Mouse (Mus musculus): ENCODE measurements around the gene Ndufs7. TPM values are rescaled to one million over a fixed set of nuclear protein-coding genes. Genes with fewer than 3 reads are reported as not detected.
A peak's percentile ranks its signal among the peaks of the same experiment; 100 is the strongest.

Ndufs7 gene
- polyA plus RNA-seq, 1 experiment from 2014 or later = 314 TPM

GRCm38 (mm10) chr10:80273847-80274246 is 24.9 kb downstream of the Ndufs7 start:
- H3K27me3 ChIP-seq (ENCODE audit: low read depth, poor library complexity, severe bottlenecking) = no peaks in the 10 kb centered on the region
- peaks cover 91% of the 10 kb centered on the region for H3K36me3 ChIP-seq
- WGBS = 92% methylated on average over 3 of the region's 3 CpGs
- no peaks in the 10 kb centered on the region for H3K9me3 ChIP-seq (replicated peaks)
- no peak for DNase-seq (ENCODE audit: low spot score)
- H3K27ac ChIP-seq (replicated peaks) = no peak overlapping the region
- no peak overlapping the region for H3K4me3 ChIP-seq
- peaks cover 28% of the 10 kb centered on the region for H3K4me1 ChIP-seq

GRCm38 (mm10) chr10:80276238-80276637 is 27.3 kb downstream of the Ndufs7 start:
- no peak overlapping the region for H3K4me3 ChIP-seq
- no peak overlapping the region for H3K27ac ChIP-seq (replicated peaks)
- H3K9me3 ChIP-seq (replicated peaks) = no peaks in the 10 kb centered on the region
- no peak for DNase-seq (ENCODE audit: low spot score)
- peaks cover 94% of the 10 kb centered on the region for H3K36me3 ChIP-seq
- peaks cover 14% of the 10 kb centered on the region for H3K4me1 ChIP-seq
- no peaks in the 10 kb centered on the region for H3K27me3 ChIP-seq (ENCODE audit: low read depth, poor library complexity, severe bottlenecking)
- WGBS = 87% methylated on average over 5 of the region's 5 CpGs

- H3K9me3 ChIP-seq (replicated peaks) = no peaks in the 10 kb centered on the region
- peaks cover 8% of the 10 kb centered on the region for H3K4me1 ChIP-seq
- H3K4me3 ChIP-seq = no peak overlapping the region
- no peaks in the 10 kb centered on the region for H3K27me3 ChIP-seq (ENCODE audit: low read depth, poor library complexity, severe bottlenecking)
- DNase-seq (ENCODE audit: low spot score) = no peak
- peaks cover 100% of the 10 kb centered on the region for H3K36me3 ChIP-seq
- no peak overlapping the region for H3K27ac ChIP-seq (replicated peaks)
- 91% methylated on average over 9 of the region's 9 CpGs for WGBS
Measured at GRCm38 (mm10) chr10:80278390-80278789, 29.5 kb downstream of the Ndufs7 start.

GRCm38 (mm10) chr10:80279273-80279672 is 30.4 kb downstream of the Ndufs7 start:
- Histone ChIP-seq H3K4me1 (peaks cover 4% of the 10 kb centered on the region), H3K36me3 (peaks cover 100% of the 10 kb centered on the region), H3K27ac (replicated peaks) (no peak overlapping the region), H3K9me3 (replicated peaks) (no peaks in the 10 kb centered on the region), H3K27me3 (ENCODE audit: low read depth, poor library complexity, severe bottlenecking) (no peaks in the 10 kb centered on the region), H3K4me3 (no peak overlapping the region)
- DNase-seq (ENCODE audit: low spot score) = no peak
- 96% methylated on average over 12 of the region's 12 CpGs for WGBS

- Histone ChIP-seq H3K27me3 (ENCODE audit: low read depth, poor library complexity, severe bottlenecking) (no peaks in the 10 kb centered on the region), H3K9me3 (replicated peaks) (no peaks in the 10 kb centered on the region), H3K36me3 (peaks cover 100% of the 10 kb centered on the region), H3K27ac (replicated peaks) (no peak overlapping the region), H3K4me3 (no peak overlapping the region), H3K4me1 (peaks cover 4% of the 10 kb centered on the region)
- WGBS = 91% methylated on average over 7 of the region's 7 CpGs
- DNase-seq (ENCODE audit: low spot score) = no peak
Measured at GRCm38 (mm10) chr10:80281304-80281703, 32.4 kb downstream of the Ndufs7 start.

- DNase-seq (ENCODE audit: low spot score) = no peak
- Histone ChIP-seq H3K4me1 (peaks cover 4% of the 10 kb centered on the region), H3K36me3 (peaks cover 100% of the 10 kb centered on the region), H3K27ac (replicated peaks) (no peak overlapping the region), H3K27me3 (ENCODE audit: low read depth, poor library complexity, severe bottlenecking) (no peaks in the 10 kb centered on the region), H3K9me3 (replicated peaks) (no peaks in the 10 kb centered on the region), H3K4me3 (no peak overlapping the region)
- 85% methylated on average over 8 of the region's 8 CpGs for WGBS
Measured at GRCm38 (mm10) chr10:80281921-80282371, 33.0 kb downstream of the Ndufs7 start.

- no peak for DNase-seq (ENCODE audit: low spot score)
- Histone ChIP-seq H3K9me3 (replicated peaks) (no peaks in the 10 kb centered on the region), H3K4me1 (peaks cover 10% of the 10 kb centered on the region), H3K27ac (replicated peaks) (no peak overlapping the region), H3K36me3 (peaks cover 100% of the 10 kb centered on the region), H3K4me3 (no peak overlapping the region), H3K27me3 (ENCODE audit: low read depth, poor library complexity, severe bottlenecking) (no peaks in the 10 kb centered on the region)
- WGBS = 90% methylated on average over 20 of the region's 20 CpGs
Measured at GRCm38 (mm10) chr10:80282481-80283441, 33.8 kb downstream of the Ndufs7 start.

- WGBS = 83% methylated on average over 15 of the region's 15 CpGs
- H3K4me1 ChIP-seq = peaks cover 10% of the 10 kb centered on the region
- no peak overlapping the region for H3K4me3 ChIP-seq
- no peaks in the 10 kb centered on the region for H3K27me3 ChIP-seq (ENCODE audit: low read depth, poor library complexity, severe bottlenecking)
- no peaks in the 10 kb centered on the region for H3K9me3 ChIP-seq (replicated peaks)
- DNase-seq (ENCODE audit: low spot score) = no peak
- peaks cover 90% of the 10 kb centered on the region for H3K36me3 ChIP-seq
- no peak overlapping the region for H3K27ac ChIP-seq (replicated peaks)
Measured at GRCm38 (mm10) chr10:80285222-80286070, 36.5 kb downstream of the Ndufs7 start.

GRCm38 (mm10) chr10:80288097-80288496 is 39.2 kb downstream of the Ndufs7 start:
- Histone ChIP-seq H3K27ac (replicated peaks) (no peak overlapping the region), H3K9me3 (replicated peaks) (no peaks in the 10 kb centered on the region), H3K4me1 (peaks cover 13% of the 10 kb centered on the region), H3K4me3 (no peak overlapping the region), H3K36me3 (peaks cover 65% of the 10 kb centered on the region), H3K27me3 (ENCODE audit: low read depth, poor library complexity, severe bottlenecking) (no peaks in the 10 kb centered on the region)
- WGBS = 94% methylated on average over 12 of the region's 12 CpGs
- no peak for DNase-seq (ENCODE audit: low spot score)

- no peak overlapping the region for H3K27ac ChIP-seq (replicated peaks)
- H3K9me3 ChIP-seq (replicated peaks) = no peaks in the 10 kb centered on the region
- no peak overlapping the region for H3K4me3 ChIP-seq
- no peaks in the 10 kb centered on the region for H3K27me3 ChIP-seq (ENCODE audit: low read depth, poor library complexity, severe bottlenecking)
- DNase-seq (ENCODE audit: low spot score) = no peak
- WGBS = 72% methylated on average over 8 of the region's 8 CpGs
- H3K36me3 ChIP-seq = peaks cover 65% of the 10 kb centered on the region
- peaks cover 18% of the 10 kb centered on the region for H3K4me1 ChIP-seq
Measured at GRCm38 (mm10) chr10:80288657-80289056, 39.7 kb downstream of the Ndufs7 start.

- peaks cover 42% of the 10 kb centered on the region for H3K36me3 ChIP-seq
- peak within 1 kb of the TSS; percentile 99 for H3K27ac ChIP-seq (replicated peaks)
- peaks cover 9% of the 10 kb centered on the region for H3K27me3 ChIP-seq (ENCODE audit: low read depth, poor library complexity, severe bottlenecking)
- peaks cover 52% of the 10 kb centered on the region for H3K4me1 ChIP-seq
- peak; percentile 98 for DNase-seq (ENCODE audit: low spot score)
- WGBS = under 1% methylated on average over 72 of the region's 72 CpGs
- peak within 1 kb of the TSS; percentile 95 for H3K4me3 ChIP-seq
- no peaks in the 10 kb centered on the region for H3K9me3 ChIP-seq (replicated peaks)
Measured at GRCm38 (mm10) chr10:80292251-80293146, 43.6 kb downstream of the Ndufs7 start, which contains the start of gene Rps15. TSS of gene Rps15 (plus strand) at chr10:80292453.

- 34% methylated on average over 14 of the region's 14 CpGs for WGBS
- no peak for DNase-seq (ENCODE audit: low spot score)
- Histone ChIP-seq H3K27me3 (ENCODE audit: low read depth, poor library complexity, severe bottlenecking) (peaks cover 17% of the 10 kb centered on the region), H3K4me3 (peak overlapping the region; percentile 95), H3K9me3 (replicated peaks) (no peaks in the 10 kb centered on the region), H3K4me1 (peaks cover 60% of the 10 kb centered on the region), H3K36me3 (peaks cover 34% of the 10 kb centered on the region), H3K27ac (replicated peaks) (peak overlapping the region; percentile 99)
Measured at GRCm38 (mm10) chr10:80293325-80293724, 44.4 kb downstream of the Ndufs7 start.

Data from midbrain, embryonic 10.5 days (tissue).